Mouse (Mus musculus) ovary, adult 2 months (tissue): ENCODE measurements around the gene Odf3b. TPM values are rescaled to one million over a fixed set of nuclear protein-coding genes. Genes with fewer than 3 reads are reported as not detected.

Experiments
- polyA plus RNA-seq: library from polyadenylated mRNA; depleted of rRNA; stranded (reverse); fragments of >200 nt; gene quantifications from 2 replicates; pipeline ENCODE4 v1.2.3, GENCODE M21; 2012; rRNA removed

Gene Odf3b
- 89.5 and 107 TPM in 2 replicates for polyA plus RNA-seq

GRCm38 (mm10) chr15:89378831-89379401 is at the start of gene Odf3b:
Gene Odf3b (minus strand): TSS chr15:89379282.

DNA sequence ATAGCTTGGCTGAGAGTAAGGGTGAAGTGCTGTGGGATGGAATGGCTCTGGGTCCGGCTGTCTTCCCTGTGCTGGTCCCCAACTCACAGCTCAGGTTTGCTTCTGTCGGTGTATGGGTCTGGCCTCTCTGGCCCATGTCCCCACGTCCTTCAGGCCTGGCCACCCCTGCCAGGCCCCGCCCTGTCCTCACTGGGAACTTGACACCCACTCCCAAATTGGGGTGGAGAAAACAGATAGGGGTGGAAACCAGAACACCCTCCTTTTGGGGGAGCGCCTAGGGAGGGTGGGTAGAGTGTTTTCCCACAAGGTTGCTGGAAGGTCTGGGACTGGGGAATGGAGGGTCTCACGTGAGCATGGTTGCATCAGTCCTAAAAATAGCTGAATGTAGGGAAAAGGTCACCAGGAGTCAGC is 46.6 kb upstream of the Odf3b start, which contains the start of gene Cpt1b:
TSS of gene Cpt1b (minus strand) at position 153 of the 411 bp plus-strand sequence.

GRCm38 (mm10) chr15:89410118-89410517 is 31.0 kb upstream of the Odf3b start, which contains the start of gene Syce3:
Gene Syce3 (minus strand): TSS chr15:89410503.

GRCm38 (mm10) chr15:89384617-89385016 is 5.5 kb upstream of the Odf3b start, which contains the start of gene Klhdc7b:
Gene Klhdc7b (plus strand): TSS chr15:89384917.

GRCm38 (mm10) chr15:89376957-89377356 is 2.1 kb downstream of the Odf3b start, which contains the start of gene Tymp:
Gene Tymp (minus strand): TSS chr15:89377039.

DNA sequence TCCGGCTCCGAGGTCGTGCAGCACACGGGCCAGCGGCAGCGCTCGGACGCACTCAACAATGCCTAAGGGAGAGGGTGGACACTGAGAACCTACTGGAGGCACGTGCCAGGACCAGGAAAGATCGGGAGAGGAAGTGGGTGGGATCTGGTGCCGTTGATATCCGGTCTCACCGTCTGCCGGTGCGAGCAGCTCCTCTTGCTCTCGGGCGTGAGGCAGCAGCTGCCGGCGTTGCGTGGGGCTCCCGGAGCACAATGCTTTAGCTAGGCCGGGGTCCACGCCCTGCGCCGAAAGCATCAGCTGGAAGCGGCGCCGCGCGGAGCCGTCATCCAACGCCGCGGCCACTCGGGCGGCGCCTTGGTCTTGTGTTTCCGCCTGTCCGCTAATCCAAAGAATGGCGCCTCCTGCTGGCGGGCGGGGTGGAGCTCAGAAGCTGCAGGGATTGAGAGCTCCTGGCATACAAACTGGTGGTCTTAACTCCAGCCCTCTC is 5.3 kb downstream of the Odf3b start, which contains the start of gene Sco2:
TSS of gene Sco2 (minus strand) at position 85 of the 487 bp plus-strand sequence.

DNA sequence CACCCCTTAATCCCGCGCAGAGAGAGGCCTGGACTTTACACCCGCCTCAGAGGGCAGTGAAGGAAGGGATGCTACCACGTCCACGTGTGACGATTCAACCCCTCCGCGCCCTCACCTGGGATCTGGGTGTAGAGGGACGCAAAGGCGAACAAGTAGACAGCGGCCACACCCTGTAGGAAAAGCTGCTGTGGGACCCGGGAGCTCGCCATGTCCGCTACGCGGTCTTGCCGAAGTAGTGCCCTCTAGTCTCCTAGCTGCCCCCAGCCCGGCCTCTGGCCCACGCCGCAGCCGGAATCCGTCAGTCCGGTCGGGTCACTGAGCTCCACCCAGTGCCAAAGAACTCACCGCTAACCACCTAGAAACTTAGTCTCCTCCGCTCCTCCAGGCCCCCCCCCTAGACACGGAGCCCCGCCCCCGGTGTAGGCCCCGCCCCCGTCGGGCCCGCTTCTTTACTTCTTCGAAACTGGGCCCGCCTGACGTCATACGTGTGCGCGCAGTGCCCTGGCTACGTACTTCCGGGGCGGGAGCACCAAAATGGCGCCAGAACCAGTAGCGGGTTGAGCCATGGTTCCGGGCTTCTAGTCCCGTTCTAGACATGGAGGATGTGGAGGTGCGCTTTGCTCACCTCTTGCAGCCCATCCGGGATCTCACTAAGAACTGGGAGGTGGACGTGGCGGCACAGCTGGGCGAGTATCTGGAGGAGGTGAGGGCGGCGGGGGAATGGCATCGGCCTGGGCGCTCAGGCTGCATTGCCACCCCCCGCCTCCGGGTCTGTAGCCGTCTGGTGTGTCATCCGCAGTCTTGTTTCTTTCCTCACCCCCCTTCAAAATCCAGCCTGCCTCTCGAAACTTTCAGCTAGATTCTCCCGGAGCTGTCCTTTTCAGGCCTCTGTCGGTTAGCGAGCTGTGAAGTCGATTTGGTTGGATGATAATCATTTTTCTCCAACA is 23.6 kb downstream of the Odf3b start, which contains the start of the genes Lmf2 and Ncaph2:
TSS of gene Lmf2 (minus strand) at position 419 of the 947 bp plus-strand sequence.
TSS of gene Ncaph2 (plus strand) at position 479 of the 947 bp plus-strand sequence.

DNA sequence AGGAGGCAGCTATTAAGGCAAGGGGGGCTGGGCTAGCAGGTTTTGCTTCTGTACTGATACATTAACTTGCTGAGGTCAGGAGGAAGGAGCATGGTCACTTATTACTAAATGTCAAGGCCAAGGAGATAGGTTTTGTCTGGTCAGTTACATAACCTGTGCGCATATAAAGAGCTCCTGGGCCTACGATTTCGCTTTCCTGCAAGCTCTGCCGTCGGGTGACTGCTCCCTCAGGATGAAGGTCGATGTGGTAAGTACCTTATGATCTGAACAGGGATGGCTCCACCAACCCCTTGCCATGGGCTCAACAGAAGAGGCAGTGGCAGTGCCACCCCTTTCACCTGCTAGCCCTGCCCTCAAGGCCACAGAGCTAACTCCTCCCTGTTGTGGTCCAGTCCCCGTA is 44.8 kb downstream of the Odf3b start, which contains the start of gene Miox:
TSS of gene Miox (plus strand) at position 128 of the 400 bp plus-strand sequence.

Other genes starting within 250 kb of the Odf3b start
- gene Mapk12, start 238.6 kb downstream of the Odf3b start, polyA plus RNA-seq = 6.4 and 7.5 TPM in 2 replicates
- gene Mapk11, start 229.7 kb downstream of the Odf3b start, polyA plus RNA-seq = 7.5 and 9.2 TPM in 2 replicates
- gene Plxnb2, start 198.5 kb downstream of the Odf3b start, polyA plus RNA-seq = 252 and 286 TPM in 2 replicates
- 28.0 and 31.9 TPM in 2 replicates for gene Dennd6b, start 182.8 kb downstream of the Odf3b start, polyA plus RNA-seq
- 197 and 489 TPM in 2 replicates for gene Ppp6r2, start 167.7 kb downstream of the Odf3b start, polyA plus RNA-seq
- 256 and 291 TPM in 2 replicates for gene Sbf1, start 64.0 kb downstream of the Odf3b start, polyA plus RNA-seq
- gene Adm2, start 56.6 kb downstream of the Odf3b start, polyA plus RNA-seq = 10.3 and 12.0 TPM in 2 replicates
- gene Miox, start 44.9 kb downstream of the Odf3b start, polyA plus RNA-seq = 29.3 and 44.2 TPM in 2 replicates
- gene Lmf2, start 23.6 kb downstream of the Odf3b start, polyA plus RNA-seq = 61.3 and 76.7 TPM in 2 replicates
- 210 and 215 TPM in 2 replicates for gene Ncaph2, start 23.6 kb downstream of the Odf3b start, polyA plus RNA-seq
- 108 and 113 TPM in 2 replicates for gene Sco2, start 5.4 kb downstream of the Odf3b start, polyA plus RNA-seq
- 22.0 and 32.3 TPM in 2 replicates for gene Tymp, start 2.2 kb downstream of the Odf3b start, polyA plus RNA-seq
- gene Klhdc7b, start 5.6 kb upstream of the Odf3b start, polyA plus RNA-seq = 0.17 and 0.18 TPM in 2 replicates
- gene Syce3, start 31.2 kb upstream of the Odf3b start, polyA plus RNA-seq = not detected in 2 replicates
- 1.3 and 1.9 TPM in 2 replicates for gene Cpt1b, start 46.6 kb upstream of the Odf3b start, polyA plus RNA-seq
- gene C730034F03Rik, start 50.3 kb upstream of the Odf3b start, polyA plus RNA-seq = 0.79 and 0.86 TPM in 2 replicates
- 1.8 and 3.8 TPM in 2 replicates for gene Gm44502, start 50.4 kb upstream of the Odf3b start, polyA plus RNA-seq
- gene Chkb, start 50.6 kb upstream of the Odf3b start, polyA plus RNA-seq = 40.5 and 57.3 TPM in 2 replicates
- gene Mapk8ip2, start 74.6 kb upstream of the Odf3b start, polyA plus RNA-seq = 0.33 and 0.51 TPM in 2 replicates
- gene Arsa, start 98.1 kb upstream of the Odf3b start, polyA plus RNA-seq = 38.4 and 43.7 TPM in 2 replicates
- gene Shank3, start 120.3 kb upstream of the Odf3b start, polyA plus RNA-seq = 29.6 and 30.5 TPM in 2 replicates
- gene Acr, start 189.0 kb upstream of the Odf3b start, polyA plus RNA-seq = 1.2 and 1.8 TPM in 2 replicates
- gene Rabl2, start 212.6 kb upstream of the Odf3b start, polyA plus RNA-seq = 25.7 and 33.3 TPM in 2 replicates